Mouse (Mus musculus): ENCODE measurements around the gene Mybpc2.
A peak's percentile ranks its signal among the peaks of the same experiment; 100 is the strongest.

Gene Mybpc2

DNA sequence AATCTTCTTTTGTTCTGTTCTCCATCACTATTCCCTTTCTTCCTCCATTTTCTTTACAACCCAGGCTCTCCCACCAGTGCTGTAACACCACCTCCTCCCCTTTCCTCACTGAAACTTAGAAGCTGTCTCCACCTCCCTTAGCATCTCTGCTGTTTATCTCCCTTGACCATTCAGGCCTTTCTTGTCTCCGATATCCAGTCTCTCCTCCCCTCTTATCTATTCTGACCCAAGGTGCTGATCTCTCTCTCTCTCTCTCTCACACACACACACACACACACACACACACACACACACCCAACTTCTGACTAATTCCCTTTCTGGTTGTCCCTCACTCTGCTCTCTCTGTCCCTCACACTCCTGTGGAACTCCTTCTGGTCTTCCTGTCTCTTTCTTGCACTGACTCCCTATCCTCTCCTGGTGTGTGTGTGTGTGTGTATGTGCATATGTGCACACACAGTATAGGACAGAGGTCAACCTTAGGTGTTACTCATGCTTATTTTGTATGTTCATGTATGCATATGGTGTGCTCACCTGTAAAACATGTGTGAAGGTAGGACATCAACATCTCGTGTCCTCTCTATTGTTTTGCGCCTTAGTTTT is 41.5 kb downstream of the Mybpc2 start:
- no peak for DNase-seq

DNA sequence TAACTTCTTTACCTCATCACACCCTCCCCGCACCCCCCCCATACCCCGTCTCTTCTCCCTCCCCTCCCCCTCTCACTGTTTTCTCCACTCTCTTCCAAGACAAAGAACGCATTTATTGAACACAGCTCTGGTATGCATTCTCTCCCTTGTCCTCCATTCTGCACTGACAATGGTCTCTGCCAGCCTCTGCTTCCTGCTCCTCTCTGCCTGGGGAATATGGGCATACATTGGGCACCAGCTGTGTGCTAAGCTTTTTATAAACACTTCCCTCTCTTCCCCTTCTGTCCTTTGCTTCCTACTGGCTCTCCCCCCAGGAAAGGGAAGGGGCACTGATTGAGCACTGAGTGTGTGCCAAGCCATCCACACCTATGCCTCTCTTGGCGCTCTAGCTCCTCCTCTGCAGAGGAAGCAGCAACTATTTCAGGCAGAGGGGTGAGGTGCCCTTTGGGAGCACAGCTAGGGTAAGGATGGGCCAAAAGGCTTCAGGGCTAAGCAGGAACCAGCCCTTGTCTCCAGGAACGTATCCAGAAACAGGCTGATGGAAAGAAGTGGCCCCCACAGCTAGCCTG is 49.3 kb downstream of the Mybpc2 start:
- DNase-seq: no peak

DNA sequence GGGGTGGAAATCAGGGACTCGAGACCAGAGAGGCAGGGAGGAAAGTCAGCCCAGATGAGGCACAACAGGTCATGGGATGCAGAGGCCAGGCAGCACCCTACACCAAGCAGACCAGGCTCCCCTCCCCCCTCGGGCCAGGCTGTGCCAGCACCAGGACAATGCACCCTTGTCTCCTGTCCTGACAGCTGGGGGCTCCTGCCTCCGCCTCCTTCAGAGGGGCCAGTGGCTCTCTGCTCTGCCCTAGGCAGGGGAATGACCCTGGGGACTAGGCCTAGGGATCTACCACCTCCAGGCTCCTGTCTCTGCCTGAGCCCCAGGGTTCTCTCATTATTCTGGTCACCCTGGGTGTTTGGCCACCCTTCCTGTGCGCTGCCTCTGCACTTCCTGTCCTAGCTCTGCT is 50.0 kb downstream of the Mybpc2 start:
- no peak for DNase-seq

DNA sequence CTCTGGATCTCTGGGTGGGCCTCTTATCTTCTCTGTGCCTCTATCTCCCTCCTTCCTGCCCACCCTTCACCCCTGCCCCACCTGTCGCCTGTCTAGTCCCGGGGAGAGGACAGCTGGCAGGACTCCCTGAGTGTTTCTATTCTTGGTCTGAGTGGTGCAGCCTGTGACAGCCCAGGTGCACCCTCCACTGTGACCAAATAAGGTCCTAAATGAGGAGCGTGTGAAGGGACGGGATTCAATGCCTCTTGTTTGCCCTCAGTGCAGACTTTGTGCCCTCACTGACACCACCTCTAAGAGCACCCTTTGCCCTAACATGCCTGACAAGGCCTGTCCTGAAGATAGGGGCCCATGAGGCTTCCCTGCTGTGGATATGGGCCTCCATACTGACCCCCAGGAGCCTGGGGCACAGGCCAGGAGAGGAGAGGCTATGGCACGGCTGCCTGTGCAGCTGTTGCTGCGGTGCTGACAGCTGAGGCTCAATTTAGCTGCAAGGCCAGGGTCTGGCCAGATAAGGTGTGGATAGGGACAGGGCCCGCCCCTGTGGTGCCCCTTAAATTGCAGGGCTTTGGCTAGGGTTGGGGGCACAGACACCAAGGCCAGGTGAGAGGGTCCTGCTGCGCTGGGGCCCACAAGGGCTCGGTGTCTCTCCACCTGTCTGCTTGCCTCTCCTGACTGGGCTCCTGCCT is 51.4 kb downstream of the Mybpc2 start:
- DNase-seq: no peak

DNA sequence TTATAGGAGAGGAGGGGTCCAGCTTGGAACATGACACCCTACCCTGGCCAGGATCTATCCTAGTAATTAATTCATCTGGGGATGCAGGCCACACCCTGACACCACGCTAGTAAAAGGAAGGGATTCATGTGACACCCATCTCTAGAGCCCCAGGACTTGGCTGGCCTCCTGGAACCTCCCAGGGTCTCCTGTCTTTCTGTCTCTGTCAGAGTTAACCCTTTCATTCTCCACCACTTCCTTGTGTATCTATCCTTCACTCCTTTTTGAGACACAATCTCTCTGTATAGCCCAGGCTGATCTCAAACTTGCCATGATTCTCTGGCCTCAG is 51.9 kb downstream of the Mybpc2 start:
- no peak for DNase-seq

DNA sequence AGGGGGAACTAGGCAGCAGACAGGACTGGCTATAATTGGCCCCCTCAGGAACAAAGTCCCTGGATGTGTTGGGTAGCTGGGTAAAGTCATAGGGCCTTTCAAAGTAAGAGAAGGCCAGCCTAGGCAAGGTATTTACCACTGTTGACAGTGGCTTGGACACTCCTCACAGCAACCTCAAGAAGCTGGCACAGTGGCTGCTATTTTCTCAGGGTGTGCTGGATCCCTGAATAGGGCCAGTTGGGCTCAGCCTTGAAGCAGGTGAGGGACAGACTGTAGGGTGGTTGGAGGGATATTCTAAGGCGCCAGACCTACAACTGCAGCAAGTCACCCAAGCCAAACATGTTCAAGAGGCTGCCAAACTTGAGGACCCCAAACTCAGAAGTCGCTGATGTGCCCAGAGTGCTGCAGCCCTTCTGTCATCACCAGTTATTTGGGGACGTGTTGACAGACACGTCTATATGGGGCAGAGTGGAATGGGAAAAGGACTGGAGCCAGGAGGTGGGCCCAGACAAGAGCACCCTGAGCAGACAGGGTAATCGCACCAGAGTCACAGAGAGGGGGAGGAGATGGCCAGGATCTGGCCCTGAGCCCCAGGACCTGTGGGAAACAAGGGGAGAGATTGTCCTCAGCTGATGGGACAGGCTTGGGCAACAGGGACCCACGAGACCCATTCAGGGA is 52.4 kb downstream of the Mybpc2 start:
- DNase-seq: no peak

DNA sequence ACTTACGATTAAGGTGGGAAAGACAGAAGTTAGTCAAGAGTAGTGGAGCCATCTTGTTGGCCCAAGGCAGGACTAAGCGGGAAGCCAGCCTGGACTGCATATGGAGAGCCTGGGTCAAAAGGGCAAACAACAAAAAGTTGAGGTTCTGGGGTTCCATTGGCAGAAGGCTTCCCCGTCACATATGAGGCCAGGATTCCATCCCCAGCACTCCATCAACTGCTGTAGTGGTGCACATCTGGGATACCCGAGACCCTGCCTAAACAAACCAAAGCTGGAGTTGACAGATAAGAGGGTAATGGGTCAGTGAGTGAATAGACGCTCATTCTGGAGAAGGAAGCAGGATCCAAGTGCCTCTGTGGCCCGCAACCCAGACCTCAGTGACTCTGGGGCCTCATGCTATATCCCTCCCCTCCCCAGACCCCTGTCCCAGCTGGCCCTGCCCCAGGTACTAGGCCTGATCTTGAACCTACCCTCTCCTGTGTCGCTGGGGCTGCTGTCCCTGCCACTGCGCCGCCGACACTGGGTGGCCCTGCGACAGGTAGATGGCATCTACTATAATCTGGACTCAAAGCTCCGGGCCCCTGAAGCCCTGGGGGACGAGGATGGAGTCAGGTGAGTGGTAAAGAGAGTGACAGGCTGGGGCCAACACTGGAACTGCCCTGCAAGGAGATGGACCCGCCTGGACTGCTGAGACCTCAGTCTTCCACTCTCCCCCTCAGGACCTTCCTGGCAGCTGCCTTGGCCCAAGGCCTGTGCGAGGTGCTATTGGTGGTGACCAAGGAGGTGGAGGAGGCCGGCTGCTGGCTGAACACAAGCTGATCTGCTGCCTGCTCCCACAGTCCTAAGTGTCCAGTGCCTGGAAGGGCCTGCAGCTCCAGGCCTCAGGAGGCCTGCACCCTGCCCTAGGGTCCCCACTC is 53.5 kb downstream of the Mybpc2 start:
- no peak for DNase-seq

DNA sequence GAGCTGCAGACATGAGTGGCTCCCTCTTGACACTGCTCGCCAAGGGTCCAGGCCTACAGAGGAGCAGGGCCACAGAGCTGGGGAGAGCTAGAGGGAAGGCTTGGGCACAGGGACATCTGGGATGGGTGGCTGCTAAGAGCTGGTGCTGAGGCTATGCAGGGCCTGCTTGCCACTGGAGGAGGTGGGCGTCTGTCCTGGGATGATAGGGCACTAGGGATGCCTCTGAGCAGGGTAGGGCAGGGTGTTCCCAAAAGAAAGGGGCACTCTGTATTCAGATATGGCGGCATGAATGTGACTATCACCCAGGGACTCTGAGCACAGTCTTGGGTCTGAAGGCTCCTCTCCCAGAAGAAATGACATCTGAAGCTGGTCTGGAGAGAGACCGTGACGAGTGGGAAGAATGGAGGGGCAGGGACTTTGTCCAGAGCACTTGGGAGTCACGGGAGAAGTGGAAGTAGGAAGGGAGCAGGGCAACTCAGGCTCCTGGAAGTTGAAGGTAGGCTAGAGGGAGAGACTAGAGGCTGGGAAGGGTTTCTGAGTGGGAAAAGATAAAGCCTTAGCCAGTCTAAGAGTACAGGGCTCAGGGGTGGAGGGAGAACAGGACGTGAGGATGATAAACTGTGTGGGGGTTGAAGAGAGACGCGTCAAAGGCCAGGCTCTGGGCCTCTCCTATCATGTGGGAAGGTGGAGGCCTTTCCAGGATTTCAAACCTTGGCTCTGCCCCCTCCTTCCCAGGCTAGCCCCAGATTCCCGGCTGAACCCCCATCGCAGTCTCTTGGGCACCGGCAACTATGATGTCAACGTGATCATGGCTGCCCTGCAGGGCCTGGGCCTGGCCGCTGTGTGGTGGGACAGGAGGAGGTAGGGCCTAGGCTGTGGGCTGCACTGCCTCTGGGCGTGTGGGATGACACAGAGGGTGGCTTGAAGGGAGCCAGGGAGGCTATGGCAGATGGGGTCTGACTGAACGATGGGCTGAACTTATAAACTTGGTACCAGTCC is 54.5 kb downstream of the Mybpc2 start:
- no peak for DNase-seq

DNA sequence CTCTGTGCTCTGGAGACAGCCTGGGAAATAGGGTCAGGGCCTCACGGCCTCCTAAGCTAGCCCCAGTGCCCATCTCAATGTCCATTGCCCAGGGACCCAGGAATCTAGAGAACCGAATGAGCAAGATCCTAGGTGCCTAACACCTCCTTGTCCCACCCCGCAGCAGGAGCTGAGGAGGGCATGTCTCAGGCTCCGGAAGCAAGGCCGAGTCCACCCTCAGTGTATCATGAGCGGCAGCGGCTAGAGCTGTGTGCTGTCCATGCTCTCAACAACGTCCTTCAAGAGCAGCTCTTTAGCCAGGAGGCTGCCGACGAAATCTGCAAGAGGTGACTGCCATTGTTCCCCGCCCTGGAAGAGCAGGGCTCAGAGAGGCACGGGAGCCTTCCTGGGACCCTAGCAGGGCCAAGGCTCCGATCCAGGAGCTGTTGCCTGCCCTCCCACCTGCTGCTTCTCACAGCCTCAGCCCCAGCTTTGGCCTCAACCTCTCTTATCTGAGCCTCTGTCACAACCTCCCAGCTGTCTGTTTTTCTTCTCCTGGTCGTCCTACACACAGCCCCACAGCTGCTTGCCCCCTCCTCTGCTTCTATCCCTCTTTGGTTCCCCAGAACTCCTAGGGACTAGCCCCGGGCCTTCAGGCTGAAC is 55.7 kb downstream of the Mybpc2 start:
- no peak for DNase-seq

DNA sequence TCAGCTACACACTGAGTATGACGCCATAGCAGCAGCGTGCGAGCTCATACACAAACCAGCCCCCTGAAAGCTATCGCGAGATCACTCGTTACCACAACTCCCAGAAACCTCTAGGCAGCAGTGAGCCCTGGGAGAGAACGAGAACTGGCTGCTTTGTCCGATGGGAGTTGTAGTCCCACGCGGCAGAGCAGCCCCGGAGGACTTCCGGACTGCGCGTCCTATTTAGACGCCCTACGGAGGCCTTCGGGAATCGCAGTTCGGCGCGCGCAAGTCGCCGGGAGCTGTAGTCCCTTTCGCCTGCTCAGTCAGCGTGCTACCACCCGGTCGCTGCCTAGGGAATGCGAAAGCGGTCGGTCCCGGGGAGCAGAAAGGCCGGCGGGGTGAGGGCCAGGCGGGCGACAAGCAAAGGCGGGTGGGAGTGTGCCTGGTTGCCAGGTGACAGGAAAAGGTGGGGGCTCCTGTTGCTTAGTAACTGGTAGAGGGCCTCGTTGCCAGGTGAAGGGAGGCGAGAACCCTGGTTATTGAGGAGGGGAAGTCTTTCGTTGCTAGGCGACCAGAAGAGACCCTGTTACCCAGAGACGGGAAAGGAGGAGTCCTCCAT is 56.5 kb downstream of the Mybpc2 start, which contains the start of gene Josd2:
Gene Josd2, plus strand, starts transcription at position 170 of the 601 bp plus-strand sequence.
- peak; percentile 86 to 92 for DNase-seq

DNA sequence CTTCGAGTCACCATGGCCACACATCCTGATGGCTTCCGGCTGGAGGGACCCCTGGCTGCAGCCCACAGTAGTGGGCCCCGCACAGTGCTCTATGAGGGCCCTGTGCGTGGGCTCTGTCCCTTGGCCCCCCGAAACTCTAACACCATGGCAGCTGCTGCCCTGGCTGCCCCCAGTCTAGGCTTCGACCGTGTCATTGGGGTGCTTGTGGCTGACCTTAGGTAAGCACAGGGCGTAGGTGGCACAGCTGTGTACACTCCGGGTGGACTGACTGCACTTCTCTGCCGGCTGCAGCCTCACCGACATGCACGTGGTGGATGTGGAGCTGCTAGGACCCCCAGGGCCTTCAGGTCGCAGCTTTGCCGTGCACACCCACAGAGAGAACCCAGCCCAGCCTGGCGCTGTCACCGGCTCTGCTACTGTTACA is 57.6 kb downstream of the Mybpc2 start:
- DNase-seq: no peak

DNA sequence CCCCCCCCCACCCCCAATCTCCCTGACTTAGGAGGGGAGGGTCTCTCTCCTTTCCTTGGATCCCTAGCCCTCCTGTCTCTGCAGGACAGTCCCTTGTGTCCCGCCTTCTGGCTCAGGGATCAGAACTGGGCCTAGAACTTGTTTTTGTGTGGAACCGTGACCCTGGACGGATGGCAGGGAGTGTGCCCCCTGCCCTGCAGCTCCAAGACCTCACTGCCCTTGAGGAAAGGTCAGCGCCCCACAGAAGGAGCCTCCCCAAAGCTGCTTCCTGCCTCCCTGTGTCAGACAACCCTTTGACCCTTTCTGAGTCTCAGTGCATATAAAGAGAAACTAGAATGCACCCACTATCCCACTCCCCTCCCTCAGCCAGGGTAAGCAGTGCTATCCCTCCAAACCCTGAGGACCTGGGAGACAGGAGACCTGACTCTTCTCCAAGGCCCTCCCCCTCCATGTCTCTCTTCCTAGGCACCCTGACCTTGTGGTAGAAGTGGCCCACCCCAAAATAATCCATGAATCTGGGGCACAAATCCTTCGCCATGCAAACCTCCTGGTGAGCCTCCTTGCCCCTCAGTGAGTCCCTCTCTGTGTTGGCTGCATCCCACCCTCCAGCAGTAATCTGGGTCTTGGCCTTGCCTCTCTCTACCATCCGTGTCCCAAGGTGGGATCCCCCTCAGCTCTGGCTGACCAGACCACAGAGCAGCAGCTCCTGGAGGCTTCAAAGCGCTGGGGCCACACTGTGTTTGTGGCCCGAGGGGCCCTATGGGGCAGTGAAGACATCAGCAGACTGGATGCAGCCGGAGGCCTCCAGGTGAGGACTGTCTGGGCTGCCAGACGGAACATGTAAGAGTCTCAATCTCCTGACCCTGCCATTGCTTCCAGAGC is 58.2 kb downstream of the Mybpc2 start:
- peak in 1 of 2 experiments; percentile 7 for DNase-seq

DNA sequence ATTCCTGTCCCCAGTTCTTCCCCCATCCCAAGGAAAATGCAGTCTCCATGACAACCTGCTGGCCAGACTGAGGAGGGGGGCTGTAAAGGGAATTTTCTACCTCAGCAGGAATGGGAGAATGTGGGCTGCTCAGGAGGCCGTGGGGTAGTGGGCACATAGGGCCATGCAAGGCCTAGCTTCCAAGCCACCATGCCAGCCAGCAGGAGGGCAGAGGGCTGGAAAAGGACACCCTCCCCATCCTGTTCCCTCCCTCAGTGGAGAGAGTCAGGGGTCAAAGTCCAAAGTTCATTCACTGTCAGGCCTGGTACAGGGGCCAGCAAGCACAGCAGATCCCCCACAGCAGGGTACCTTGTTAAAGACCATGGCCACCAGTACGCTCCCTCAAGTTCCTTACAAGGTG is 59.3 kb downstream of the Mybpc2 start, which contains the start of gene Aspdh:
Gene Aspdh, plus strand, starts transcription at position 281 of the 400 bp plus-strand sequence.
- no peak for DNase-seq

DNA sequence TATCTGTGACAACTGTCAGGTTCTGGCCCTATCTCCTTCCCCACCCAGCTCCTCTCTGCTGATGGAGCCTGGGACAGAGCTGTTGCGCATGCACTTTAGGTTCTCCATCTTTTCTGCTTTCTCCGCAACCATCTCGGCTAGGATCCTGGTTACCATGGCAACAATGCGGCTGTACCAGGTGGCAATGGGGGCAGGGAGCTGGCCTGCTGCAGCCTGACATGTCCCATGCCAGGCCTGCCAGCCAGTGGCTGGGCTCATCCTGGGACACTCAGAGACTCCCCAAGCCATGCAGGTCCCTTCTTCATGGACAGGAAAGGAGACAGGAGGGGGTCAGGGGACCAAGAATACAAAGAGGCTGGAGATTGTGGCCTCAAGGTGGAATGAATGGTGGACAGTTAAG is 59.9 kb downstream of the Mybpc2 start:
- DNase-seq: no peak

DNA sequence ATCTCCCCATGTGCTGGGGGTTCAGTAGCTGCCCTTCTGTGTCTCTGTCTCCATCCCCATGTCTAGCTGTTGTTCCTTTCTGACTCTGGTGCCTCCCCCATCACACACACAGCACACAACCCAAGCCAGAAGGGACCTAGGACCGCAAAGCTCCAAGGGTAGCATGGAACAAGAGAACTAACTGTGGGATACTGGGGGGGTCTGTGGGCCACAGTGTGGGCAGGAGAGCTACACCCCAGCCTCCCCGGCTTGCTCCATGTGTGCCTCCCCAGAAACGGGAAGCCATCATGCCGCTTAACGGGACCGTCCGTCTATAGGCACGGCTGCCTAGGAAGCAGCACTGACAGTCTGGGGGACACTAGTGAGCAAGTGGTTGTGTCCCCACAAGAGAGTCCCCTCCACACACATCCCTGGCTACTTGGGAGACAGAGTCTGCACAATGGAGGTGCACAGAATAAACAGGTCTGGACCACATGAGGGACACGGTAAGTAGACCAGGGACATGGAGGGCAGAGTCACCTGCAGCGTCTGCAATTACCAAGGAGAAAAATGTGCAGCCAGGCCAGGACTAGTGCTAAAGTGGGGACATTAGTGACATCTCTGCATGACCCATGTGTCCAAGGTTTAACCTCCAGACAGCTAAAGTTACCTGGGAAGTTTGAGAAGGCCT is 60.8 kb downstream of the Mybpc2 start:
- no peak for DNase-seq

DNA sequence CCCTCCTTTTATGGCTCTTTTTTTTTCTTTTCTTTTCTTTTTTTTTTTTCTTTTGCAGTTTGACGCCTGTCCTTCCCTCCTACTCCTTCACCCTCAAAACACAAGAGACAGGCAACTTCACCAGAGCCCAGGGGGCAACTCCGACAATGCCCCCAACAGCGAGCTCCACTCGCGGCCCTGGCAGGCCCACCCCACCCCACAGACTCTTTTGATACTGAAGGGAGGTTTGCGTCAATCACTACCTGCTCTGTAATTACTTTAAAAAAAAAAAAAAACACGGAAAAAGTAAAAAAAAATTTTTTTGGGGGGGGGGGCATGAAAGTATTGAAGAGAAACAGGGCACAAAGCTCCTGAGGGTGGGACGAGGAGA is 61.4 kb downstream of the Mybpc2 start:
- DNase-seq: no peak

DNA sequence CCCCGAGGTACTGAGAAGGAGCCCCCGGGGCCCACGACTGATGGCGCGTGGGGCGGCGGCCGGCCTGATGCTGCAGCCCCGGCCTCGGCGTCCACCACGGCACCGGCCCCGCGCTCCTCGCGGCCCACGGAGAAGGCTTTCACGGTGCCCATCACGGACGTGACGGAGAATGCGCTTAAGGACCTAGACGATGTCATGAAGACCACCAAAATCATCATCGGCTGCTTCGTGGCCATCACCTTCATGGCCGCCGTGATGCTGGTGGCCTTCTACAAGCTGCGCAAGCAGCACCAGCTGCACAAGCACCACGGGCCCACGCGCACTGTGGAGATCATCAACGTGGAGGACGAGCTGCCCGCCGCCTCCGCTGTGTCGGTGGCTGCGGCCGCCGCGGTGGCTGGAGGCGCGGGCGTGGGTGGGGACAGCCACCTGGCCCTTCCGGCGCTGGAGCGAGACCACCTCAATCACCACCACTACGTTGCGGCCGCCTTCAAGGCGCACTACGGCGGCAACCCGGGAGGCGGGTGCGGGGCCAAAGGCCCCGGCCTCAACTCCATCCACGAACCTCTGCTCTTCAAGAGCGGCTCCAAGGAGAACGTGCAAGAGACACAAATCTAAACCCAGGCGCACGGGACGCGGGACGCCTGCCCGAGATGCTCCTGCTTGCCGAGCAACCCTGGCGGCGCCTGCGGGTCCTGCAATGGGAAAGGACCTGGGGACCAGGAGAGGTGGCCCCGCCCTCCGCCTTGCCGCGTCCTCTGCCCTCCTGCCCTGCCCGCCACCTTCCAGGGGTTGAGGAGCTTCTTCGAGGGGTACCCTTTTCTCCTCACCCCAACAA is 62.0 kb downstream of the Mybpc2 start:
- peak; percentile 19 to 38 for DNase-seq

Measured in thymus, postnatal 36 days (tissue).